Mouse (Mus musculus): ENCODE measurements around the gene Brms1. TPM values are rescaled to one million over a fixed set of nuclear protein-coding genes. Genes with fewer than 3 reads are reported as not detected.

Brms1 gene
- polyA plus RNA-seq, 1 experiment from 2014 or later = 84.2 TPM

Other genes with a start within 250 kb of the Brms1 start
- gene Rbm4, start 247.5 kb upstream of the Brms1 start, polyA plus RNA-seq (2016; fragmentation: Nextera tagmentation; extraction: Ambion mirVana) = 94.2 and 96.7 TPM in 2 replicates
- gene Gm21992, start 229.7 kb upstream of the Brms1 start, polyA plus RNA-seq (2016; fragmentation: Nextera tagmentation; extraction: Ambion mirVana) = 34.4 and 35.7 TPM in 2 replicates
- 137 and 140 TPM in 2 replicates for gene Rbm14, start 229.7 kb upstream of the Brms1 start, polyA plus RNA-seq (2016; fragmentation: Nextera tagmentation; extraction: Ambion mirVana)
- 40.5 and 47.2 TPM in 2 replicates for gene Ccs, start 202.0 kb upstream of the Brms1 start, polyA plus RNA-seq (2016; fragmentation: Nextera tagmentation; extraction: Ambion mirVana)
- gene Ccdc87, start 202.0 kb upstream of the Brms1 start, polyA plus RNA-seq (2016; fragmentation: Nextera tagmentation; extraction: Ambion mirVana) = 0.18 TPM in 1 of 2 replicates, not detected in the other
- 21.4 and 25.5 TPM in 2 replicates for gene Ctsf, start 186.2 kb upstream of the Brms1 start, polyA plus RNA-seq (2016; fragmentation: Nextera tagmentation; extraction: Ambion mirVana)
- 2.0 and 2.2 TPM in 2 replicates for gene Actn3, start 163.4 kb upstream of the Brms1 start, polyA plus RNA-seq (2016; fragmentation: Nextera tagmentation; extraction: Ambion mirVana)
- 11.5 and 13.2 TPM in 2 replicates for gene Zdhhc24, start 162.7 kb upstream of the Brms1 start, polyA plus RNA-seq (2016; fragmentation: Nextera tagmentation; extraction: Ambion mirVana)
- 8.7 and 9.8 TPM in 2 replicates for gene Bbs1, start 134.7 kb upstream of the Brms1 start, polyA plus RNA-seq (2016; fragmentation: Nextera tagmentation; extraction: Ambion mirVana)
- gene Dpp3, start 113.1 kb upstream of the Brms1 start, polyA plus RNA-seq (2016; fragmentation: Nextera tagmentation; extraction: Ambion mirVana) = 193 and 199 TPM in 2 replicates
- 1.4 and 1.7 TPM in 2 replicates for gene Peli3, start 98.2 kb upstream of the Brms1 start, polyA plus RNA-seq (2016; fragmentation: Nextera tagmentation; extraction: Ambion mirVana)
- gene Mrpl11, start 79.2 kb upstream of the Brms1 start, polyA plus RNA-seq (2016; fragmentation: Nextera tagmentation; extraction: Ambion mirVana) = 153 and 161 TPM in 2 replicates
- not detected in 2 replicates for gene Npas4, start 51.0 kb upstream of the Brms1 start, polyA plus RNA-seq (2016; fragmentation: Nextera tagmentation; extraction: Ambion mirVana)
- 9.3 and 10.1 TPM in 2 replicates for gene Slc29a2, start 17.5 kb upstream of the Brms1 start, polyA plus RNA-seq (2016; fragmentation: Nextera tagmentation; extraction: Ambion mirVana)
- 36.2 and 38.4 TPM in 2 replicates for gene B4gat1, start 2.5 kb upstream of the Brms1 start, polyA plus RNA-seq (2016; fragmentation: Nextera tagmentation; extraction: Ambion mirVana)
- gene AC124502.3, start 2.5 kb upstream of the Brms1 start, polyA plus RNA-seq (2016; fragmentation: Nextera tagmentation; extraction: Ambion mirVana) = 2.8 and 3.6 TPM in 2 replicates
- 2.7 and 3.7 TPM in 2 replicates for gene Rin1, start 9.1 kb downstream of the Brms1 start, polyA plus RNA-seq (2016; fragmentation: Nextera tagmentation; extraction: Ambion mirVana)
- gene Cd248, start 26.7 kb downstream of the Brms1 start, polyA plus RNA-seq (2016; fragmentation: Nextera tagmentation; extraction: Ambion mirVana) = 15.9 and 17.6 TPM in 2 replicates
- 0.47 and 1.7 TPM in 2 replicates for gene Tmem151a, start 44.2 kb downstream of the Brms1 start, polyA plus RNA-seq (2016; fragmentation: Nextera tagmentation; extraction: Ambion mirVana)
- gene Yif1a, start 47.2 kb downstream of the Brms1 start, polyA plus RNA-seq (2016; fragmentation: Nextera tagmentation; extraction: Ambion mirVana) = 67.1 and 74.2 TPM in 2 replicates
- 33.2 and 34.2 TPM in 2 replicates for gene Cnih2, start 57.2 kb downstream of the Brms1 start, polyA plus RNA-seq (2016; fragmentation: Nextera tagmentation; extraction: Ambion mirVana)
- gene Rab1b, start 65.7 kb downstream of the Brms1 start, polyA plus RNA-seq (2016; fragmentation: Nextera tagmentation; extraction: Ambion mirVana) = 253 and 255 TPM in 2 replicates
- 26.4 and 27.5 TPM in 2 replicates for gene Klc2, start 77.2 kb downstream of the Brms1 start, polyA plus RNA-seq (2016; fragmentation: Nextera tagmentation; extraction: Ambion mirVana)
- gene Pacs1, start 231.8 kb downstream of the Brms1 start, polyA plus RNA-seq (2016; fragmentation: Nextera tagmentation; extraction: Ambion mirVana) = 21.3 and 22.7 TPM in 2 replicates